Mouse (Mus musculus): ENCODE measurements around the gene Synrg. TPM values are rescaled to one million over a fixed set of nuclear protein-coding genes. Genes with fewer than 3 reads are reported as not detected.

Synrg gene
- total RNA-seq, 4 experiments from 2014 or later, result 41.1 to 51.1 (median 44.1) TPM

- no peak for DNase-seq (ENCODE audit: low spot score in 2 of 2)
Measured at GRCm38 (mm10) chr11:83981338-83981737, 17.1 kb downstream of the Synrg start.

GRCm38 (mm10) chr11:83991701-83992100 lies 27.5 kb downstream of the Synrg start:
- DNase-seq (ENCODE audit: low spot score in 2 of 2), result no peak

GRCm38 (mm10) chr11:83993428-83993827 lies 29.2 kb downstream of the Synrg start:
- DNase-seq (ENCODE audit: low spot score in 2 of 2), result peak in 1 of 2 experiments; percentile 12

GRCm38 (mm10) chr11:83994481-83994880 lies 30.3 kb downstream of the Synrg start:
- DNase-seq (ENCODE audit: low spot score in 2 of 2), result no peak

- DNase-seq (ENCODE audit: low spot score in 2 of 2), result no peak
Measured at GRCm38 (mm10) chr11:83995535-83995950, 31.3 kb downstream of the Synrg start.

GRCm38 (mm10) chr11:83997171-83997868 lies 33.1 kb downstream of the Synrg start:
- no peak for DNase-seq (ENCODE audit: low spot score in 2 of 2)

- DNase-seq (ENCODE audit: low spot score in 2 of 2), result no peak
Measured at GRCm38 (mm10) chr11:83998993-83999392, 34.8 kb downstream of the Synrg start.

- no peak for DNase-seq (ENCODE audit: low spot score in 2 of 2)
Measured at GRCm38 (mm10) chr11:83999411-83999915, 35.2 kb downstream of the Synrg start.

- DNase-seq (ENCODE audit: low spot score in 2 of 2), result no peak
Measured at GRCm38 (mm10) chr11:84001257-84001656, 37.0 kb downstream of the Synrg start.

- no peak for DNase-seq (ENCODE audit: low spot score in 2 of 2)
Measured at GRCm38 (mm10) chr11:84003986-84004385, 39.8 kb downstream of the Synrg start.

- DNase-seq (ENCODE audit: low spot score in 2 of 2), result no peak
Measured at GRCm38 (mm10) chr11:84009001-84009400, 44.8 kb downstream of the Synrg start.

GRCm38 (mm10) chr11:84010411-84010810 lies 46.2 kb downstream of the Synrg start:
- DNase-seq (ENCODE audit: low spot score in 2 of 2), result no peak

- no peak for DNase-seq (ENCODE audit: low spot score in 2 of 2)
Measured at GRCm38 (mm10) chr11:84011050-84011449, 46.8 kb downstream of the Synrg start.

- DNase-seq (ENCODE audit: low spot score in 2 of 2), result no peak
Measured at GRCm38 (mm10) chr11:84011576-84011975, 47.3 kb downstream of the Synrg start.

GRCm38 (mm10) chr11:84013105-84013504 lies 48.9 kb downstream of the Synrg start:
- no peak for DNase-seq (ENCODE audit: low spot score in 2 of 2)

- DNase-seq (ENCODE audit: low spot score in 2 of 2), result no peak
Measured at GRCm38 (mm10) chr11:84016147-84016809, 52.0 kb downstream of the Synrg start.

GRCm38 (mm10) chr11:84016810-84017508 lies 52.7 kb downstream of the Synrg start:
- DNase-seq (ENCODE audit: low spot score in 2 of 2), result no peak

GRCm38 (mm10) chr11:84027231-84027630 lies 63.0 kb downstream of the Synrg start:
- no peak for DNase-seq (ENCODE audit: low spot score in 2 of 2)

- peak; percentile 37 to 49 for DNase-seq (ENCODE audit: low spot score in 2 of 2)
Measured at GRCm38 (mm10) chr11:84028271-84029028, 64.2 kb downstream of the Synrg start.

- DNase-seq (ENCODE audit: low spot score in 2 of 2), result peak; percentile 28 to 30
Measured at GRCm38 (mm10) chr11:84031971-84032370, 67.7 kb downstream of the Synrg start.

GRCm38 (mm10) chr11:84032559-84032958 lies 68.3 kb downstream of the Synrg start:
- no peak for DNase-seq (ENCODE audit: low spot score in 2 of 2)
